Mouse (Mus musculus): ENCODE data around the gene Mypn. TPM values are rescaled to one million over a fixed set of nuclear protein-coding genes. Genes with fewer than 3 reads are reported as not detected.

Mypn gene
- polyA plus RNA-seq, 1 experiment: 7.9 TPM

GRCm38 (mm10) chr10:63155668-63156350 lies 47.9 kb downstream of the Mypn start:
- no peaks in the 10 kb centered on the region for H3K27me3 ChIP-seq (ENCODE audit: control insufficient read depth, insufficient read depth, insufficient read length)

GRCm38 (mm10) chr10:63154726-63155125 lies 49.0 kb downstream of the Mypn start:
- no peak overlapping the region for H3K4me2 ChIP-seq (ENCODE audit: low read depth)
- no peaks in the 10 kb centered on the region for H3K79me2 ChIP-seq (ENCODE audit: control insufficient read depth, insufficient read depth)
- H3ac ChIP-seq (ENCODE audit: control insufficient read depth, insufficient read length): no peak overlapping the region
- H3K27me3 ChIP-seq (ENCODE audit: control insufficient read depth, insufficient read depth, insufficient read length): no peaks in the 10 kb centered on the region
- TF ChIP-seq CEBPB (IDR thresholded peaks at IDR 0.05; ENCODE audit: insufficient read depth, poor library complexity, severe bottlenecking): no peak
- TF ChIP-seq TCF12 (IDR thresholded peaks at IDR 0.05; ENCODE audit: insufficient read depth, poor library complexity, severe bottlenecking): no peak
- TF ChIP-seq REST (IDR thresholded peaks at IDR 0.05; ENCODE audit: insufficient read depth, insufficient read length): no peak
- no peak for TF ChIP-seq POLR2A (IDR thresholded peaks at IDR 0.05; ENCODE audit: insufficient read length, low read depth)
- TF ChIP-seq MAX (IDR thresholded peaks at IDR 0.05; ENCODE audit: low read depth): no peak
- no peak for TF ChIP-seq MYOG (IDR thresholded peaks at IDR 0.05; ENCODE audit: control insufficient read depth in 1 of 3, insufficient read depth in 1 of 3, insufficient read length in 2 of 3, low read depth in 2 of 3)
- no peak for TF ChIP-seq TCF3 (IDR thresholded peaks at IDR 0.05; ENCODE audit: insufficient read length, low read depth)
- TF ChIP-seq POLR2AphosphoS2 (IDR thresholded peaks at IDR 0.05; ENCODE audit: insufficient read length, low read depth): no peak
- no peak for TF ChIP-seq MYOD1 (IDR thresholded peaks at IDR 0.05; ENCODE audit: control insufficient read depth in 1 of 3, insufficient read length in 2 of 3, low read depth in 2 of 3)
- TF ChIP-seq E2F4 (IDR thresholded peaks at IDR 0.05; ENCODE audit: insufficient read depth): no peak
- no peak for TF ChIP-seq SRF (IDR thresholded peaks at IDR 0.05; ENCODE audit: control insufficient read depth, insufficient read length, low read depth)
- no peak for TF ChIP-seq USF1 (IDR thresholded peaks at IDR 0.05; ENCODE audit: low read depth)
- H3K36me3 ChIP-seq (ENCODE audit: control insufficient read depth, insufficient read depth): no peaks in the 10 kb centered on the region
- no peak overlapping the region for H3K4me3 ChIP-seq

More at GRCm38 (mm10) chr10:63155668-63156350, 47.9 kb downstream of the Mypn start:
- Histone ChIP-seq H3K4me3 (no peak overlapping the region), H3K36me3 (ENCODE audit: control insufficient read depth, insufficient read depth) (no peaks in the 10 kb centered on the region), H3K4me2 (ENCODE audit: low read depth) (no peak overlapping the region), H3ac (ENCODE audit: control insufficient read depth, insufficient read length) (no peak overlapping the region), H3K79me2 (ENCODE audit: control insufficient read depth, insufficient read depth) (no peaks in the 10 kb centered on the region)
- TF ChIP-seq MYOG (IDR thresholded peaks at IDR 0.05; ENCODE audit: control insufficient read depth in 1 of 3, insufficient read depth in 1 of 3, insufficient read length in 2 of 3, low read depth in 2 of 3) (no peak), POLR2A (IDR thresholded peaks at IDR 0.05; ENCODE audit: insufficient read length, low read depth) (no peak), REST (IDR thresholded peaks at IDR 0.05; ENCODE audit: insufficient read depth, insufficient read length) (no peak), MYOD1 (IDR thresholded peaks at IDR 0.05; ENCODE audit: control insufficient read depth in 1 of 3, insufficient read length in 2 of 3, low read depth in 2 of 3) (no peak)

- TF ChIP-seq E2F4 (IDR thresholded peaks at IDR 0.05; ENCODE audit: insufficient read depth) (no peak), TCF12 (IDR thresholded peaks at IDR 0.05; ENCODE audit: insufficient read depth, poor library complexity, severe bottlenecking) (no peak), REST (IDR thresholded peaks at IDR 0.05; ENCODE audit: insufficient read depth, insufficient read length) (no peak), SRF (IDR thresholded peaks at IDR 0.05; ENCODE audit: control insufficient read depth, insufficient read length, low read depth) (no peak), MYOG (IDR thresholded peaks at IDR 0.05; ENCODE audit: control insufficient read depth in 1 of 3, insufficient read depth in 1 of 3, insufficient read length in 2 of 3, low read depth in 2 of 3) (no peak), USF1 (IDR thresholded peaks at IDR 0.05; ENCODE audit: low read depth) (no peak), POLR2A (IDR thresholded peaks at IDR 0.05; ENCODE audit: insufficient read length, low read depth) (no peak), CEBPB (IDR thresholded peaks at IDR 0.05; ENCODE audit: insufficient read depth, poor library complexity, severe bottlenecking) (no peak)
- no peaks in the 10 kb centered on the region for H3K79me2 ChIP-seq (ENCODE audit: control insufficient read depth, insufficient read depth)
- H3K4me2 ChIP-seq (ENCODE audit: low read depth): no peak overlapping the region
- H3K36me3 ChIP-seq (ENCODE audit: control insufficient read depth, insufficient read depth): no peaks in the 10 kb centered on the region
- H3K27me3 ChIP-seq (ENCODE audit: control insufficient read depth, insufficient read depth, insufficient read length): no peaks in the 10 kb centered on the region
- H3K4me3 ChIP-seq: no peak overlapping the region
- no peak overlapping the region for H3ac ChIP-seq (ENCODE audit: control insufficient read depth, insufficient read length)
Measured at GRCm38 (mm10) chr10:63154226-63154625, 49.5 kb downstream of the Mypn start.

GRCm38 (mm10) chr10:63153563-63153962 lies 50.2 kb downstream of the Mypn start:
- Histone ChIP-seq H3ac (ENCODE audit: control insufficient read depth, insufficient read length) (no peak overlapping the region), H3K4me2 (ENCODE audit: low read depth) (no peak overlapping the region), H3K79me2 (ENCODE audit: control insufficient read depth, insufficient read depth) (no peaks in the 10 kb centered on the region), H3K36me3 (ENCODE audit: control insufficient read depth, insufficient read depth) (no peaks in the 10 kb centered on the region), H3K4me3 (no peak overlapping the region), H3K27me3 (ENCODE audit: control insufficient read depth, insufficient read depth, insufficient read length) (no peaks in the 10 kb centered on the region)
- TF ChIP-seq TCF12 (IDR thresholded peaks at IDR 0.05; ENCODE audit: insufficient read depth, poor library complexity, severe bottlenecking): no peak
- no peak for TF ChIP-seq TCF3 (IDR thresholded peaks at IDR 0.05; ENCODE audit: insufficient read length, low read depth)
- TF ChIP-seq USF1 (IDR thresholded peaks at IDR 0.05; ENCODE audit: low read depth): no peak
- no peak for TF ChIP-seq MAX (IDR thresholded peaks at IDR 0.05; ENCODE audit: low read depth)
- TF ChIP-seq MYOD1 (IDR thresholded peaks at IDR 0.05; ENCODE audit: control insufficient read depth in 1 of 3, insufficient read length in 2 of 3, low read depth in 2 of 3): no peak

GRCm38 (mm10) chr10:63152358-63152757 lies 51.4 kb downstream of the Mypn start:
- no peaks in the 10 kb centered on the region for H3K79me2 ChIP-seq (ENCODE audit: control insufficient read depth, insufficient read depth)
- H3ac ChIP-seq (ENCODE audit: control insufficient read depth, insufficient read length): no peak overlapping the region
- no peaks in the 10 kb centered on the region for H3K27me3 ChIP-seq (ENCODE audit: control insufficient read depth, insufficient read depth, insufficient read length)
- no peak for TF ChIP-seq TCF3 (IDR thresholded peaks at IDR 0.05; ENCODE audit: insufficient read length, low read depth)
- TF ChIP-seq REST (IDR thresholded peaks at IDR 0.05; ENCODE audit: insufficient read depth, insufficient read length): no peak
- no peak for TF ChIP-seq POLR2A (IDR thresholded peaks at IDR 0.05; ENCODE audit: insufficient read length, low read depth)
- TF ChIP-seq MYOD1 (IDR thresholded peaks at IDR 0.05; ENCODE audit: control insufficient read depth in 1 of 3, insufficient read length in 2 of 3, low read depth in 2 of 3): no peak
- no peak for TF ChIP-seq MAX (IDR thresholded peaks at IDR 0.05; ENCODE audit: low read depth)
- no peak for TF ChIP-seq SRF (IDR thresholded peaks at IDR 0.05; ENCODE audit: control insufficient read depth, insufficient read length, low read depth)
- TF ChIP-seq POLR2AphosphoS2 (IDR thresholded peaks at IDR 0.05; ENCODE audit: insufficient read length, low read depth): no peak
- TF ChIP-seq E2F4 (IDR thresholded peaks at IDR 0.05; ENCODE audit: insufficient read depth): no peak
- no peak for TF ChIP-seq USF1 (IDR thresholded peaks at IDR 0.05; ENCODE audit: low read depth)
- H3K4me2 ChIP-seq (ENCODE audit: low read depth): no peak overlapping the region
- H3K4me3 ChIP-seq: no peak overlapping the region
- no peaks in the 10 kb centered on the region for H3K36me3 ChIP-seq (ENCODE audit: control insufficient read depth, insufficient read depth)

All from myocyte (in vitro differentiated cells).